Mouse (Mus musculus) megakaryocyte, embryonic 14.5 days (primary cell): ENCODE results near the gene Actr2. TPM values are rescaled to one million over a fixed set of nuclear protein-coding genes. Genes with fewer than 3 reads are reported as not detected.
A peak's percentile ranks its signal among the peaks of the same experiment; 100 is the strongest.

Experiments used
- H3K27me3 ChIP-seq: replicated peaks from 2 replicates; pipeline ENCODE3; 2012; ENCODE audit warnings: inconsistent platforms
- H3K36me3 ChIP-seq: replicated peaks from 2 replicates; pipeline ENCODE3; 2012; ENCODE audit warnings: low read length, inconsistent platforms, mixed read lengths
- H3K4me1 ChIP-seq: 2 replicates; pipeline ENCODE4 v1.6.1; 2012; ENCODE audit warnings: inconsistent platforms
- H3K4me3 ChIP-seq: replicated peaks from 2 replicates; pipeline ENCODE3; 2012; ENCODE audit warnings: moderate library complexity, mild to moderate bottlenecking, inconsistent platforms
- H3K9me3 ChIP-seq: 2 replicates; pipeline ENCODE4 v1.6.1; 2012; ENCODE audit warnings: inconsistent platforms
- FLI1 ChIP-seq: IDR thresholded peaks from 2 replicates; pipeline ENCODE4 v1.6.1; 2012; ENCODE audit warnings: low read length, inconsistent platforms, mixed read lengths
- GATA1 ChIP-seq: IDR thresholded peaks from 3 replicates; pipeline ENCODE4 v1.6.1; 2012; ENCODE audit warnings: mixed read lengths, low read length, inconsistent platforms, borderline replicate concordance
- polyA plus RNA-seq: library from polyadenylated mRNA; stranded (reverse); fragments of >175 nt; gene quantifications from 2 replicates; pipeline ENCODE4 v1.2.3, GENCODE M21; 2012; ENCODE audit warnings: low replicate concordance; ENCODE audit not compliant: insufficient read depth

The Actr2 gene
- polyA plus RNA-seq, 1 experiment: 26.1 TPM

DNA sequence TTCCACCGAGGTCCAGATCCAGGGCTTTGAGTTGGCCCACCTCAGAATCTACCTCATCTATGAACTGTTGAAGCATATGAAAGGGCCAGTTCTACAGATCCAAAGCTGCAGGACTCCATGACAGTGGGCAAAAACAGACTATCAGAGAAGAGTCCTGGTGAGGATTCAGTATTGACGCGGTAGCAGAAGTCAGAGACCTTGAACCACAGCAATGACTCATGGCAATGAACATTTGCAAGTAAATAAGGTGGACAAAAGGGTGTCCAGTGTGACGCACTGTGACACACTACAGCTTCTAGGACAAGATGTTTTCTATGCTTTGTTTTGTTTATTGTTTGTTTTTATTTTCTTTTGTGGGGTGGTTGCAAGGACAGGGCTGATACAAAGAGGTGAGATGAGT lies 4.0 kb upstream of the Actr2 start:
- no peak overlapping the region for H3K4me3 ChIP-seq
- no peaks in the 10 kb centered on the region for H3K36me3 ChIP-seq
- H3K9me3 ChIP-seq: no peaks in the 10 kb centered on the region
- H3K27me3 ChIP-seq: no peaks in the 10 kb centered on the region
- peaks cover 15% of the 10 kb centered on the region for H3K4me1 ChIP-seq
- TF ChIP-seq FLI1: no peak
- no peak for TF ChIP-seq GATA1

DNA sequence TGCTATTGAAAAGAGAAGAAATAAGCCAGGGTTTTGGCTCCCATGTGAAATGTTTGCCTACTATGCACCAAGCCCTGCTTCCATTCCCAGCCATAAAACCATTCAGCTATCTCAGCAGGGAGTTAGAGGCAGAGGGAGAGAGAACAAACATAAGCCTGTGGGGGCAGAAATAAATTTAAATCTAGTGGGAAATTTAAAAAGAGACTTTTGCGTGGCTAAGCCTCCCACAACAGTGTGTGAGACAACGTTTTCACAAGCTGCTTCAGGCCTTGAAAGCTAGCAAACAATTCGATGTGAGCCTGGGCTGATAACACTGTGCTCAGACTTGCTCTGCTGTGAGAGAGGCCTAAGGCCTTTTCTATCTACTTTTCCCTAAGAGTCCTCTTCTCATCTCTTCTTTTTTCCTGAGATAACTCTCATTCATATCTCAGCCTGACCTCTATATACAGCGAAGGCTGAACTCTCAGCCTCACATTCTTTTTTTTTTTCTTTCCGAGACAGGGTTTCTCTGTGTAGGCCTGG lies 3.4 kb upstream of the Actr2 start:
- no peak for TF ChIP-seq GATA1
- TF ChIP-seq FLI1: no peak
- H3K27me3 ChIP-seq: no peaks in the 10 kb centered on the region
- H3K9me3 ChIP-seq: no peaks in the 10 kb centered on the region

DNA sequence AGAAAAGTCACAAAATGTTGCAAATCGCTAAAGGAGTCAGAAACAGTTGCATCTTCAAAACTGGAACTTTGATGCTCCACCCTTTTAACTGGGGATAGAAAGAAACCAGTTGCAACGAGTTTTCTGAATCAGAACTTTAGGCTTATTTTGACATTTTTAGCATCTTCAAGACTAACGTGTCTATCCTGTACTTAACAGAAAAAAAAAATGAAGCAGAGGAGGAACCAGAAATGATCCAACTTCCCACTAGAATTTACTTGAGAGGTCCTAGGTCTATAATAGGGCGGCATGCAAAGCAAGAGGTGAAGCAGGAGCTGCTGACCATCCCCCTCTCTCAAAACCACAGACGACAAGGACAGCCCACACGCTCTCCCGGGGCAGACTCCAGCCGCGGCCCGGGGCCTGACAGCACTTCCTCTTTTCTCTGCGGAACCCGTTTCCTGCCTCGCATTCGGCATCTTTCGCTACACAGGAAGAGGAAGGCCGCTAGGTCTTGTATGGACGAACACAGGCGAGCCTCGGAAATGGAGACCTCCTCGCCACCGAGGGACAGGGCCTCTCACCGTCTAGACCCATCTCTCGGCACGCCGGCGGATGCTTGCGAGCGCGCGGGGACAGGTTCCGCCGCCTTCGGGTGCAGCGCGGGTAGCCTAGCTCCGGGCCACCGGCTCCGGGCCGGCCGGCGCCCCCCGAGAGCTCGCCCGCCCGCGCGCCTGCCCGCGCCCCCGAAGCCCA lies 540 bp downstream of the Actr2 start:
- peaks cover 46% of the 10 kb centered on the region for H3K4me1 ChIP-seq

More for the DNA sequence above, 3.4 kb upstream of the Actr2 start:
- H3K4me3 ChIP-seq: no peak overlapping the region
- H3K36me3 ChIP-seq: peaks cover 2% of the 10 kb centered on the region
- peaks cover 17% of the 10 kb centered on the region for H3K4me1 ChIP-seq

DNA sequence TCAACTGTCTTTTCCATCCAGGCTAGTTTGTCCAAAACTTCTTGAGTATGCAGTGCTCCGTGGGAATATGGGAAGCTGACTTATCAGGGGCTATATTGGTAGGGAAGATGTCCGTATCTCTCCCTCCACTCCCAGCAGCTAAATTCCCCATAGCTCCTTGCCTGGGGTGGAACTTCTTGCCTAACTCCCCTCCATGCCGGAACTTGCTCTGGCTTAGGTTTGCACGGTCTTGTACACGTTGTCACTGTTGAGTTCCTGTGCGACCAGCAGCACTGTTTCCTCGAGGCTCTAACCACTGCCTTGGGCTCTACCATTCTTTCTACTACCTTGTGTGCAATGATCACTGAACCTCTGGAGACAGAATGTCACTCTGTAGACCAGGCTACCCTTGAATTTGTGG lies 4.6 kb downstream of the Actr2 start:
- no peaks in the 10 kb centered on the region for H3K9me3 ChIP-seq
- peak overlapping the region; percentile 47 for H3K4me3 ChIP-seq
- TF ChIP-seq GATA1 (no peak), FLI1 (no peak)
- peaks cover 63% of the 10 kb centered on the region for H3K4me1 ChIP-seq
- peaks cover 40% of the 10 kb centered on the region for H3K36me3 ChIP-seq
- no peaks in the 10 kb centered on the region for H3K27me3 ChIP-seq

More for the DNA sequence above, 540 bp downstream of the Actr2 start:
- Histone ChIP-seq H3K4me3 (peak overlapping the region; percentile 100), H3K9me3 (no peaks in the 10 kb centered on the region), H3K36me3 (peaks cover 26% of the 10 kb centered on the region), H3K27me3 (no peaks in the 10 kb centered on the region)
- TF ChIP-seq FLI1 (no peak), GATA1 (no peak)

DNA sequence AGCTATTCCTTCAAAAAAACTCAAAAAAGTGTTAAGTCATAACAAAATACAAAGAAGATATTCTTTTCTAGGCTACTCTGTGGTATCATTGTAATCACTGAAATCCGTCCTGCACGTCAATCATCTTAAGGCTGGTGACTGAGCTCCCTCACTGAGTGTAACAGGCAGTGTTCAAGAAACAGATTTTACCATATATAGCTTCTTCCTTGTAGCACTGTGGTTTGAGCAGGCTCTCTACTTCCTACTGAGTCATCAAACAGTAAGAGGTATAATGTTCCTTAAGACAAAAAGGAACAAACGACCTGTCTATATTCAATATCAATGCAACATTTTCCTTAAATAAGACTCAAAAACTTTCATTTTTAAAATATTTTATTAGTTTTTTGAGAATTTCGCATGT lies 5.0 kb downstream of the Actr2 start:
- H3K4me3 ChIP-seq: no peak overlapping the region
- H3K4me1 ChIP-seq: peaks cover 64% of the 10 kb centered on the region
- no peaks in the 10 kb centered on the region for H3K27me3 ChIP-seq
- peaks cover 41% of the 10 kb centered on the region for H3K36me3 ChIP-seq
- no peak for TF ChIP-seq GATA1
- TF ChIP-seq FLI1: no peak
- no peaks in the 10 kb centered on the region for H3K9me3 ChIP-seq

DNA sequence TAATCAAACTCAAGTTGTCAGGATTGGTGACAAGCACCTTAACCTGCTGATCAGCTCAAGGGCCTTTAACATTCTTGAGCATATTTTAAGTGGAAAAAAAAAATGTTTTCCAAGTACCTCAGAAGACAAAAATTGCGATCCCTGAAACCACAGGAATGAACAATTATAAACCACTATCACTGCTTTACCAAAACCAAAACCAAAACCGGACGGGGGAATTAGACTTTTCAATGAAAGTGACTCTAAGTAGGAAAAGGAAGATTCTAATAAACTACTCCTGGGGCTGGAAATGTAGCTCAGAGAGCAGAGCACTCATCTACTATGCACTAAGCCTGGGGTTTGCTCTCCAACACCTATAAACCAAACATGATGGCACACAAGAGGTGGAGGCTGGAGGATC lies 5.8 kb downstream of the Actr2 start:
- H3K36me3 ChIP-seq: peaks cover 42% of the 10 kb centered on the region

DNA sequence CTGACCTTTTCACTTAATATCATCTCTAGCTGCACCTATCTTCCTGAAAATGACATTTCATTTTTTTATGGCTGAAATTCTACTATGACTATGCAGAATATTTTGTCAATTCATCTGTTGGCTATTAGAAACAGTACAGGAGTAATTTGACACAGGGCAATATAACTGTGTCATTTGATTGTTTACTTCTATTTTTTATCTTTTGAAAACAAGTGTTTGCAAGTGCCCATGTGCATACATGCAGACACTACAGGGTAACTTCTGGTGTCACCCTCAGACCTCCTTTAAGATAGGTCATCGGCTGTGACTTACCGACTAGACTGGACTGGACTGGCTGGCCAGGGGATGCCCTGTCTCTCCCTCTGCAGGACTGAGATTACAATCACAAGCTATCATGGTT lies 8.8 kb downstream of the Actr2 start:
- TF ChIP-seq GATA1 (no peak), FLI1 (no peak)
- Histone ChIP-seq H3K4me1 (peaks cover 56% of the 10 kb centered on the region), H3K27me3 (no peaks in the 10 kb centered on the region), H3K36me3 (peaks cover 53% of the 10 kb centered on the region), H3K9me3 (no peaks in the 10 kb centered on the region), H3K4me3 (peak overlapping the region; percentile 73)

More for the DNA sequence above, 5.8 kb downstream of the Actr2 start:
- TF ChIP-seq FLI1 (no peak), GATA1 (no peak)
- H3K27me3 ChIP-seq: no peaks in the 10 kb centered on the region
- peak overlapping the region; percentile 35 for H3K4me3 ChIP-seq
- H3K4me1 ChIP-seq: peaks cover 68% of the 10 kb centered on the region
- no peaks in the 10 kb centered on the region for H3K9me3 ChIP-seq

DNA sequence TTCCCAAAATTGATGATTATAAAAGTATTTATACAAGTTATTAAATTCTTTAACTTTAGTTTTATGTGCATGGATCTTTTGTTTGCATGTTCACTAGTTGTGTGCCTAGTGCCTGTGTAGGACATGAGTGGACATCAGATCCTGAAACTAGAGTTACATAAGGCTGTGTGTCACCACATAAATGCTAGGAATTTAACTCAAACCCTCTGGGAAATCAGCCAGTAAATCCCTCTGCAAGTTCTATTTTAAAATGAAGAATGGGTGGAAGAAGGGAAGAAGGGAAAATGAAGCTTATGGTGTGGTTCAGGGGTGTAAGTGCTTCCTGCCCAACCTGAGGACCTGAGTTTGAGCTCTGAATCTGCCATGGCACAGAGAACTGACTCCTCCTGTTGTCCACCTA lies 26.4 kb downstream of the Actr2 start:
- peaks cover 14% of the 10 kb centered on the region for H3K4me1 ChIP-seq
- no peaks in the 10 kb centered on the region for H3K27me3 ChIP-seq
- peaks cover 84% of the 10 kb centered on the region for H3K36me3 ChIP-seq
- no peaks in the 10 kb centered on the region for H3K9me3 ChIP-seq
- no peak overlapping the region for H3K4me3 ChIP-seq
- TF ChIP-seq FLI1 (no peak), GATA1 (no peak)

DNA sequence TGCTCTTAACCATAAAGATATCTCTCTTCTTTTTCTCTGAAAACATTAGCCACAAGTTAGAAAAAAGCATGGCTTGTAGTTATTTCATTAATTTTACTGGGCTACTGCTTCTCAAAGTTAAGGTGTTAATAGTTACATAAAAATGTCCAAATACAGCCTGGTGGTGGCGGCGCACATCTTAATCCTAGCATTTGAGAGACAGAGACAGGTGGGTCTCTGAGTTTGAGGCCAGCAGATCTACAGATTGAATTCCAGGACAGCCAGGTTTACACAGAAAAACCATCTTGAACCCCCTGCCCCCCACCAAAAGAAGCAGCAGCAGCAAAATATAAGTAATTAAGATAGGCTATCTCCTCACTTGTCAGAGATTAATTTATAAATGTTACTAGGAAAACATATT lies 27.1 kb downstream of the Actr2 start:
- no peaks in the 10 kb centered on the region for H3K27me3 ChIP-seq
- no peak overlapping the region for H3K4me3 ChIP-seq
- peaks cover 86% of the 10 kb centered on the region for H3K36me3 ChIP-seq
- H3K4me1 ChIP-seq: peaks cover 14% of the 10 kb centered on the region
- no peaks in the 10 kb centered on the region for H3K9me3 ChIP-seq
- TF ChIP-seq FLI1 (no peak), GATA1 (no peak)

DNA sequence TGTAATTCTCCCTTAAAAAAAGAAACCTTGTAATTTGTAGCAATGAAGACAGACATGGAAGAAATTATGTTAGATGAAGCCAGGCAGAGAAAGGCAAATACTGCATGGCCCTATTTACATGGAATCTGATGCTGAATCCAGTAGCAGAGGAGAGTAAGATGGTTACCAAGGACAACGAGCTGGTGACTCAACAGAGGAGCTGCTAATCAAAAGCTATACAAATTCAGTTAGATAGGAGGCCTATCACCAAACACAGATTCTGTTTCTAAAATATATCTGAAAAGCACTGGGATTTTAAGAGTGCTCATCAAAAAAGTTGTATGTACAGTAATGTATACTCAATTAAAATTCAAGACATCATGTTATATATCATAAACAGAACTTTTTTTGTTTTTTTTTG lies 37.3 kb downstream of the Actr2 start:
- Histone ChIP-seq H3K9me3 (peaks cover 5% of the 10 kb centered on the region), H3K27me3 (no peaks in the 10 kb centered on the region), H3K4me1 (peaks cover 12% of the 10 kb centered on the region), H3K4me3 (no peak overlapping the region), H3K36me3 (peaks cover 92% of the 10 kb centered on the region)
- TF ChIP-seq FLI1: no peak
- no peak for TF ChIP-seq GATA1
